Mouse (Mus musculus): ENCODE measurements around the gene Lmbrd1.

GRCm38 (mm10) chr1:24679071-24679470 is 641 bp downstream of the Lmbrd1 start:
- no peak for TF ChIP-seq CTCF (IDR thresholded peaks at IDR 0.05; ENCODE audit: control insufficient read depth, insufficient read depth, insufficient replicate concordance, low read depth, low read length)
- TF ChIP-seq POLR2A (IDR thresholded peaks at IDR 0.05; ENCODE audit: control insufficient read depth, low read depth, low read length), result no peak

Measured in testis, adult 2 months (tissue).